Mouse (Mus musculus): ENCODE data around the gene Plch2.

DNA sequence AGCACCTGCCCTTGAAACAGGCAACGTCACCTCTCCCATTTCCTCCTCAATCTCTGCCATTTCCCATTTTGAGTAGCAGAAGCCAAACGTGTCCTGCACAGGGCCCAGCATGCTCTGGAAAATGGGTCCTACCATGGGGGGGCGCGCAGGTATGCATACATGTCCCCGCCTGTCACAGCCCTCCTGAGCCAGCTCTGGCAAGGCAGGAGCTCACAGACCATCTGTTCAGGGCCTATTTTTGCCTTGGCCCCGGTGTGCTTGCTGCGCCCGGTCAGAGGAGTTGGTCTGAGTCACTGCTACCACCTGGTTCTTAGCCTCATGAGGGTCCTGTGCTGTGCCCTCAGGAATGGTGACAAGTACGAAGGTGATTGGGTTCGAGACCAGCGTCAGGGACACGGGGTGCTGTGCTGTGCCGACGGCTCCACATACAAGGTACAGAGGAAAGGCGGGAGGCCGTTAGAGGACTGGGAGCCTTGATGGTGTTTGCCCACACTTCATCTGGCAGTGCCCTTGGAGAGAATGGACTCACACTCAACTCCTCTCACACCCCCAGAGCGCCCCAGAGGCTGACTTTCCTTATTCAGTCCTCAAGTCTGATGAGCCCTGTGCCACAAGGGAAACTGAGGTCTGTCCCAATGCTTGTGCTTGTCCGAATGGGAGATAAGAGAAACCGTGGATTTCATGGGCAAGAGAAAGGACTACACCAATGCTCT, 36.3 kb upstream of the Plch2 start:
- TF ChIP-seq POLR2A (IDR thresholded peaks at IDR 0.05; ENCODE audit: borderline replicate concordance, extremely low read depth, insufficient read depth, insufficient read length, poor library complexity, severe bottlenecking) (no peak), CTCF (IDR thresholded peaks at IDR 0.05; ENCODE audit: borderline replicate concordance, extremely low read depth, insufficient read depth, insufficient read length) (no peak)

All from brain, embryonic 14.5 days (tissue).